Mouse (Mus musculus) CH12.LX (cell line): ENCODE measurements around the gene Dusp3. TPM values are rescaled to one million over a fixed set of nuclear protein-coding genes. Genes with fewer than 3 reads are reported as not detected.

Source experiments
- DNase-seq: peaks from one replicate; pipeline ENCODE4 v3.0.0-alpha.2; 2013; ENCODE audit errors: extremely low read depth
- H3K27ac ChIP-seq: 2 replicates; pipeline ENCODE4 v1.5.1; 2012; ENCODE audit warnings: low read depth, mild to moderate bottlenecking, control low read depth, moderate library complexity; ENCODE audit not compliant: insufficient read depth
- H3K27me3 ChIP-seq: replicated peaks from 2 replicates; pipeline ENCODE3; 2012; ENCODE audit warnings: inconsistent platforms
- H3K36me3 ChIP-seq, 2 experiments: replicated peaks in 1 of 2; 2 replicates each; pipeline versions ENCODE3 to v1.6.1; 2012; ENCODE audit warnings: inconsistent platforms in 1 of 2, low read length in 1 of 2, mild to moderate bottlenecking in 1 of 2, mixed read lengths in 1 of 2, moderate library complexity in 1 of 2; ENCODE audit not compliant: control insufficient read depth in 1 of 2, insufficient read depth in 1 of 2
- H3K4me1 ChIP-seq, 2 experiments: 2 replicates each; pipeline ENCODE4 v1.6.1; 2012; ENCODE audit warnings: inconsistent platforms in 1 of 2, moderate library complexity in 1 of 2; ENCODE audit not compliant: insufficient read depth in 2 of 2, control insufficient read depth in 1 of 2
- H3K4me2 ChIP-seq: 2 replicates; pipeline ENCODE4 v1.6.1; 2012; ENCODE audit warnings: low read depth, mild to moderate bottlenecking, control low read depth; ENCODE audit not compliant: poor library complexity, insufficient read depth, severe bottlenecking
- H3K4me3 ChIP-seq, 3 experiments: fragments of 150-350 bp in 1 of 3; sonication (generic) in 1 of 3; replicated peaks in 1 of 3; 2 replicates each; pipeline versions ENCODE3 to v1.5.1; 2011 to 2012; ENCODE audit warnings: low read depth in 2 of 3, low read length in 2 of 3, mild to moderate bottlenecking in 2 of 3, moderate library complexity in 2 of 3, control low read depth in 1 of 3, improper control_type of control experiment in 1 of 3, inconsistent platforms in 1 of 3, mixed read lengths in 1 of 3; ENCODE audit not compliant: poor library complexity in 1 of 3
- H3K79me2 ChIP-seq: replicated peaks from 2 replicates; pipeline ENCODE4 v1.6.1; 2012; ENCODE audit warnings: mild to moderate bottlenecking, moderate library complexity; ENCODE audit not compliant: control insufficient read depth, poor library complexity, insufficient read depth, severe bottlenecking; ENCODE audit errors: extremely low read depth
- H3K9ac ChIP-seq: 2 replicates; pipeline ENCODE4 v1.6.1; 2012; ENCODE audit warnings: low read depth, mild to moderate bottlenecking, control low read depth, moderate library complexity; ENCODE audit not compliant: insufficient read depth
- H3K9me3 ChIP-seq: replicated peaks from 2 replicates; pipeline ENCODE3; 2012; ENCODE audit warnings: low read length, inconsistent platforms, mixed read lengths
- BHLHE40 ChIP-seq: IDR thresholded peaks from 2 replicates; pipeline ENCODE4 v1.6.1; 2011; ENCODE audit warnings: mild to moderate bottlenecking, low read depth, low read length, improper control_type of control experiment
- CTCF ChIP-seq, 2 experiments: IDR thresholded peaks in 1 of 2; conservative IDR thresholded peaks in 1 of 2; 2 replicates each; pipeline ENCODE4 v1.5.1; 2011 to 2012; ENCODE audit warnings: low read depth in 2 of 2, low read length in 2 of 2, improper control_type of control experiment in 1 of 2, inconsistent platforms in 1 of 2, mild to moderate bottlenecking in 1 of 2, moderate library complexity in 1 of 2
- ETS1 ChIP-seq: conservative IDR thresholded peaks from 2 replicates; pipeline ENCODE4 v1.6.1; 2012; ENCODE audit warnings: low read depth, mild to moderate bottlenecking, inconsistent platforms, low read length, improper control_type of control experiment, moderate library complexity
- GABPA ChIP-seq: IDR thresholded peaks from 2 replicates; pipeline ENCODE4 v1.6.1; 2012; ENCODE audit warnings: low read depth, low read length, improper control_type of control experiment, inconsistent platforms; ENCODE audit not compliant: insufficient replicate concordance
- HCFC1 ChIP-seq: IDR thresholded peaks from 2 replicates; pipeline ENCODE4 v1.6.1; 2012; ENCODE audit warnings: low read depth, mild to moderate bottlenecking, inconsistent platforms, low read length, improper control_type of control experiment
- IRF4 ChIP-seq: IDR thresholded peaks from 2 replicates; pipeline ENCODE4 v1.6.1; 2014; ENCODE audit warnings: low read depth, mild to moderate bottlenecking, inconsistent platforms, low read length, improper control_type of control experiment
- JUND ChIP-seq: conservative IDR thresholded peaks from 2 replicates; pipeline ENCODE4 v1.6.1; 2011; ENCODE audit warnings: low read depth, low read length, improper control_type of control experiment
- KAT2A ChIP-seq: IDR thresholded peaks from 2 replicates; pipeline ENCODE4 v1.6.1; 2012; ENCODE audit warnings: low read length, improper control_type of control experiment, inconsistent platforms; ENCODE audit not compliant: insufficient replicate concordance
- MAFK ChIP-seq: IDR thresholded peaks from 2 replicates; pipeline ENCODE4 v1.6.1; 2011; ENCODE audit warnings: low read length, improper control_type of control experiment; ENCODE audit not compliant: insufficient replicate concordance
- MEF2A ChIP-seq: IDR thresholded peaks from 2 replicates; pipeline ENCODE4 v1.6.1; 2014; ENCODE audit warnings: low read depth, mild to moderate bottlenecking, inconsistent platforms, low read length, improper control_type of control experiment, borderline replicate concordance
- MXI1 ChIP-seq: IDR thresholded peaks from 2 replicates; pipeline ENCODE4 v1.6.1; 2011; ENCODE audit warnings: mild to moderate bottlenecking, low read depth, low read length, improper control_type of control experiment
- NELFE ChIP-seq: IDR thresholded peaks from 2 replicates; pipeline ENCODE4 v1.6.1; 2011; ENCODE audit warnings: low read depth, low read length, improper control_type of control experiment
- POLR2A ChIP-seq: IDR thresholded peaks from 2 replicates; pipeline ENCODE4 v1.6.1; 2011; ENCODE audit warnings: low read depth, mild to moderate bottlenecking, improper control_type of control experiment, low read length
- RCOR1 ChIP-seq: conservative IDR thresholded peaks from 2 replicates; pipeline ENCODE4 v1.6.1; 2012; ENCODE audit warnings: low read depth, mild to moderate bottlenecking, inconsistent platforms, low read length, improper control_type of control experiment
- SIN3A ChIP-seq: IDR thresholded peaks from 2 replicates; pipeline ENCODE4 v1.6.1; 2012; ENCODE audit warnings: low read length, improper control_type of control experiment, inconsistent platforms
- SMC3 ChIP-seq: IDR thresholded peaks from 2 replicates; pipeline ENCODE4 v1.6.1; 2011; ENCODE audit warnings: low read depth, low read length, improper control_type of control experiment
- TBP ChIP-seq: conservative IDR thresholded peaks from 2 replicates; pipeline ENCODE4 v1.6.1; 2011; ENCODE audit warnings: low read depth, low read length, improper control_type of control experiment
- TCF12 ChIP-seq: IDR thresholded peaks from 2 replicates; pipeline ENCODE4 v1.6.1; 2014; ENCODE audit warnings: low read depth, mild to moderate bottlenecking, inconsistent platforms, low read length, improper control_type of control experiment
- ZC3H11A ChIP-seq: IDR thresholded peaks from 2 replicates; pipeline ENCODE4 v1.6.1; 2012; ENCODE audit warnings: low read depth, mild to moderate bottlenecking, inconsistent platforms, low read length, improper control_type of control experiment
- ZNF384 ChIP-seq: IDR thresholded peaks from 2 replicates; pipeline ENCODE4 v1.6.1; 2012; ENCODE audit warnings: low read depth, low read length, improper control_type of control experiment, inconsistent platforms
- dilution Hi-C: fragments of 300-500 bp; cut with MboI; formaldehyde crosslinking; loops from 2 replicates; pipeline ENCODE4 v1.14.3; 2020; ENCODE audit warnings: low sequenced_read_pairs; ENCODE audit not compliant: extremely low pct_unique_long_range_greater_than_20kb, extremely low pct_ligation_motif_present
- in situ Hi-C: fragments of 300-500 bp; cut with MboI; formaldehyde crosslinking; loops from 3 replicates; pipeline ENCODE4 v1.14.3; 2019; ENCODE audit warnings: low sequenced_read_pairs, low pct_ligation_motif_present, low pct_unique_long_range_greater_than_20kb, mixed read lengths
- polyA plus RNA-seq: library from polyadenylated mRNA; unstranded; fragments of >175 nt; gene quantifications from 2 replicates; pipeline ENCODE4 v1.2.1, GENCODE M21; 2012; ENCODE audit warnings: low read depth; ENCODE audit not compliant: insufficient read length
- total RNA-seq, 2 experiments: library from RNA; depleted of rRNA; stranded (reverse); fragments of 300-350 nt in 1 of 2; fragments of >200 nt in 1 of 2; gene quantifications; 2 replicates each; pipeline ENCODE4 v1.2.3; 2012 to 2014

Dusp3 gene
- total and polyA plus RNA-seq, 3 experiments = 5.6 to 23.6 (median 20.8) TPM

DNA sequence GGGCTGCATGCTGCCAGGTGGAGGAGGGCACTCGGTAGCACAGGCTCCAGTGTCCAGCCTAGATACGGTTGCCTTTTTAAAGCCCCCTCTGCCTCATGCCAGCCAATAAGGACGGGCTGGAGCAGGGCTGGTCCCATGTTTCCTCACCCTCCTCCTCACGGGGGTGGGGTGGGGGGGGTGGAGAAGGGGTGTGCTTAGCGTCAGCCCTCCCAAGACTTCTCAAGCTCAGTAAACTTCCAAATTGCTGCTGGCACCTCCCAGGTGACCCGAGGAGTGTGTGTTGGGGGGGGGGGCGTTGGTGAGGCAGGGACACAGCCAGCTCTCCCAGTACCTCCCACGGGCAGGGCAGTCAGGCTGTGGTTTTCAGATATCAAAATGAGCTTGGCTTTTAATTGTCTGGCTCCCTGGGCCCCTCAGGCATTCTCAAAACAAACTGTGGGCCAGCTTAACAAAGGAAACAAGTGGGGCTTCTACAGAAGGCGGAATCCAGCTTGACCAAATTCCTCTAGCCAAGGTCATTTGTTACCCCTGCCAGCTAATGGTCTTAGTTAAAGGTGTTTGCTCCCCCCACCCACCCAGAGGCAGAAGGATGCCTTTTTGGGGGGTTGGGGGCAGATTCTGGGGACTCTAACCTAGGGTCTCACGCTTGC is 19.7 kb downstream of the Dusp3 start, which contains the start of gene Sost:
Sost (minus strand) TSS at position 51 of the 650 bp plus-strand sequence.
- Histone ChIP-seq H3K4me2 (no peak within 1 kb of the TSS), H3K27me3 (peaks cover 57% of the 10 kb centered on the region), H3K9me3 (peaks cover 3% of the 10 kb centered on the region), H3K9ac (no peak within 1 kb of the TSS)
- no peak for DNase-seq
- TF ChIP-seq TBP (no peak), POLR2A (no peak), SIN3A (no peak), JUND (no peak), MXI1 (no peak), ETS1 (no peak), GABPA (no peak), KAT2A (no peak), ZNF384 (no peak), CTCF (conservative IDR thresholded peaks at IDR 0.05 in 1 of 2, IDR thresholded peaks at IDR 0.05 in 1 of 2; ENCODE audit: low read depth in 2 of 2, low read length in 2 of 2) (no peak), NELFE (no peak), TCF12 (no peak), ZC3H11A (no peak), MAFK (no peak), RCOR1 (no peak), SMC3 (no peak), IRF4 (no peak), BHLHE40 (no peak), MEF2A (no peak), HCFC1 (no peak)
- TF ChIP-seq, all 38 proteins: peak for 0
- Histone ChIP-seq H3K79me2 (no peaks in the 10 kb centered on the region), H3K27ac (no peak within 1 kb of the TSS), H3K36me3 (no peaks in the 10 kb centered on the region), H3K4me1 (peaks cover 5 to 10% of the 10 kb centered on the region in 2 experiments; a peak in 3 of 4 replicates), H3K4me3 (no peak within 1 kb of the TSS)
- dilution Hi-C loops = loop anchor here (10.0 kb wide), 1 partner anchor 52 kb away; no protein-coding TSS in a partner anchor
- in situ Hi-C loops = loop anchor here (5.0 kb wide), 1 partner anchor 45 kb away; no protein-coding TSS in a partner anchor

DNA sequence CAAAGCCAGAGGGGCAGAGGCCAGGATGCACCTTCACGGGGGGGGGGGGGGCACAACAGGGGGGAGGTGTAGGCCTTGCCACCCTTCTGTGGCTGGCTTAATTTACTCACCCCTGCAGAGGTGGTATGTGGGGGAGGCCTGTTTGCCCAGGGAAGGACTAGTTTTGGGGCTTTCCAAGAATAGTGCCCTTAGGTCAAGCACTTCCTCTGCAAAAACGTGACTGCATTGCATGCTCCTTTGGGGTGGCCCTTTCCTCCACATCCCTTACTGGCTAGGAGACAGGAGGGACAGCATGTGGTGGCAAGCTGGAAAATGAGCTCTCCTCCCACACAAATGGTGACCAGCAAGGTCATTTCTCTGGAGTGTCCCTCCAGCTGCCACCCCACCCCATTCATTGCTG is 21.3 kb downstream of the Dusp3 start:
- in situ Hi-C loops = loop anchor here (5.0 kb wide), 1 partner anchor 43 kb away; no protein-coding TSS in a partner anchor
- no peaks in the 10 kb centered on the region for H3K79me2 ChIP-seq
- H3K27ac ChIP-seq = no peak overlapping the region
- peaks cover 72% of the 10 kb centered on the region for H3K27me3 ChIP-seq
- H3K4me2 ChIP-seq = no peak overlapping the region
- no peak overlapping the region for H3K4me3 ChIP-seq
- 0 out of 4 replicates have a peak, but pooled peaks cover 2% of the 10 kb centered on the region in 2 experiments for H3K4me1 ChIP-seq
- peak; percentile 26; the same call in 1 of the 2 replicates for TF ChIP-seq BHLHE40
- TF ChIP-seq CTCF (conservative IDR thresholded peaks at IDR 0.05 in 1 of 2, IDR thresholded peaks at IDR 0.05 in 1 of 2; ENCODE audit: low read depth in 2 of 2, low read length in 2 of 2) = no peak
- no peak for TF ChIP-seq HCFC1
- TF ChIP-seq, all 38 proteins: peak for 1
- Histone ChIP-seq H3K9ac (no peak overlapping the region), H3K36me3 (no peaks in the 10 kb centered on the region), H3K9me3 (peaks cover 3% of the 10 kb centered on the region)
- DNase-seq = no peak
- dilution Hi-C loops = loop anchor here (10.0 kb wide), 1 partner anchor 51 kb away; no protein-coding TSS in a partner anchor
